Mouse (Mus musculus): ENCODE data around the gene Rgs7bp. TPM values are rescaled to one million over a fixed set of nuclear protein-coding genes. Genes with fewer than 3 reads are reported as not detected.

Gene Rgs7bp
- polyA plus RNA-seq, 1 experiment from 2014 or later, result not detected

GRCm38 (mm10) chr13:104963716-104964115 lies 91.0 kb downstream of the Rgs7bp start:
- in situ Hi-C loops (cut with MboI; ENCODE audit: low pct_unique_long_range_greater_than_20kb), result no loop called here
- no peak for TF ChIP-seq CTCF (IDR thresholded peaks at IDR 0.05)
- peaks cover 30% of the 10 kb centered on the region for H3K27me3 ChIP-seq
- CTCF ChIA-PET, result no interaction called here
- POLR2A ChIA-PET, result no interaction called here
- no peak for DNase-seq (ENCODE audit: low read depth, low spot score)
- no peak for ATAC-seq

DNA sequence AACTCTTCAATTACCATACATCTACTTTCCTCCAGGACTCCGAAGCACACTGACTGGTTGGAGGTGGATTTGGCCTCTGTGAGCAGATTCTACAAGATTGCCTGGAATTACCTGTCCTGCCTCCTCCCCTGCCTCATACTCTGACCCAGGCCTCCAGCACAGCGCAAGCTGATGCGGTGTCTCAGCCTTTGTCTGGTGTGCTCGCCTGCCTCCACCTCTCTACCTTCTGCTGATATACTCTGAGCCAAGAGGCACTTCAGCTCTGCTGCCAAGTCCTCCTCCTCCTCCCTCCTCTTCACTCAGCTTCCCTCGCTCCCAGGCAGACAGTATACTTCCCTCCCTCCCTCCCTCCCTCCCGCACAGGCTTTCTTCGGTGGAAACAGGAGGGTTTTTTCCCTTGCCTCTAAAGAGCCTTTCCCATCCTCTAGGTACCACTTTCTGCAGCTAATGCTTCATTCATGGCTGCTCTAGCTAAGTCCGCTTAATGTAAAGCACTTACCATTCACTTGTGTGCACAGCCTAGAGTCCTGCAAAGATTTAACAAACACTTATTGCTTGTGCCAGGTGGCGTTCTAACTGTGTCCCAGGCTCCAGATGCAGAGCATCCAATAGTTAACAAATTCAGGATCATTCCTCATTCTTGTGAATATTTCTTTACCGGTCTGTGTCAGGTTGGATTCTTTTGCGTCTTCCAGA lies 91.9 kb downstream of the Rgs7bp start:
- H3K27me3 ChIP-seq, result peaks cover 31% of the 10 kb centered on the region
- no peak for TF ChIP-seq CTCF (IDR thresholded peaks at IDR 0.05)
- ChIA-PET CTCF (no interaction called here), POLR2A (no interaction called here)
- DNase-seq (ENCODE audit: low read depth, low spot score), result no peak
- in situ Hi-C loops (cut with MboI; ENCODE audit: low pct_unique_long_range_greater_than_20kb), result no loop called here
- no peak for ATAC-seq

- CTCF ChIA-PET, result no interaction called here
- TF ChIP-seq CTCF (IDR thresholded peaks at IDR 0.05), result no peak
- POLR2A ChIA-PET, result no interaction called here
Measured at GRCm38 (mm10) chr13:104962166-104962565, 92.6 kb downstream of the Rgs7bp start.

DNA sequence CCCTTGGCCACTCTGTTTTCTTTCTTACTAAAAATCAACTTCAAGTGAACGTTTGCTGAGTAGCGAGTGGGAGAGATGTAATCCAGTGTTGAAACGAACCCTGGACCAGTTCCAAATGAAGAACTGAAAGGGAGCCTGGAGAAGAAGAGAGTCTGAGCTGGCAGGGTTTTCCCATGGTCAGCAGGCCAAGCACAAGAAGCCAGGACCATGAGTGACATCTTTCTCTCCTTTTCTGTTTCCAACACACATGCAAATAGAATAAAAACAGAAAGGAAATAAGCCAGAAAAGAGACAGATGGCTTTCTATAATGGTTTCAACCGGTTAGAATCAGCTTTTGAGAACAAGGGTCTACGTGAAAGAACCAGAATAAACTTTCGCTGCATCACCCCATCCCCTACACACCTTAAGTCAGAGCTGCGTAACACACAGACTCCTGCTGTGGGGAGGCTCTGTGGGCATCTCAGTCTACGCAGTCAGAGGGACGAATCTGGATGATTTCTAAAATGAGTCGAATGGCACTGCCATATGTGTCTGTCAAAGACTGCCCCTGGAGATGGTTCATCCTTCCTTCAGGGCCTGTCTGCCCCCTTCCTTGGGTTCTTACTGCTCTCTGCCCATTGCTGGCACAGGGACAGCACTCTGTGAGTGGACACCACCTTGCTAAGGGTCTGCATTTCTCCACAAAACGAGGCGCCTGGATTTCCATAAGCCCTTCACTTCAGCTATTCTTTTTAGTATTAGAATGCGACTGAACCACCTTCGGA lies 93.6 kb downstream of the Rgs7bp start:
- in situ Hi-C loops (cut with MboI; ENCODE audit: low pct_unique_long_range_greater_than_20kb), result no loop called here
- CTCF ChIA-PET, result interaction anchor here (0.6 kb wide), 1 partner anchor 13 kb away, joined by 3 read pairs; no protein-coding TSS in a partner anchor
- ATAC-seq (no peak), DNase-seq (ENCODE audit: low read depth, low spot score) (no peak)
- peaks cover 26% of the 10 kb centered on the region for H3K27me3 ChIP-seq
- POLR2A ChIA-PET, result no interaction called here
- TF ChIP-seq CTCF (IDR thresholded peaks at IDR 0.05), result no peak

More at GRCm38 (mm10) chr13:104962166-104962565, 92.6 kb downstream of the Rgs7bp start:
- H3K27me3 ChIP-seq, result peaks cover 32% of the 10 kb centered on the region
- DNase-seq (ENCODE audit: low read depth, low spot score) (no peak), ATAC-seq (no peak)
- in situ Hi-C loops (cut with MboI; ENCODE audit: low pct_unique_long_range_greater_than_20kb), result no loop called here

GRCm38 (mm10) chr13:104960206-104960928 lies 94.4 kb downstream of the Rgs7bp start:
- CTCF ChIA-PET, result interaction anchor here (0.6 kb wide), 1 partner anchor 12 kb away, joined by 3 read pairs; no protein-coding TSS in a partner anchor
- DNase-seq (ENCODE audit: low read depth, low spot score), result no peak
- POLR2A ChIA-PET, result no interaction called here
- no peak for ATAC-seq
- peaks cover 20% of the 10 kb centered on the region for H3K27me3 ChIP-seq
- in situ Hi-C loops (cut with MboI; ENCODE audit: low pct_unique_long_range_greater_than_20kb), result no loop called here
- TF ChIP-seq CTCF (IDR thresholded peaks at IDR 0.05), result no peak

- ChIA-PET POLR2A (no interaction called here), CTCF (no interaction called here)
- ATAC-seq (no peak), DNase-seq (ENCODE audit: low read depth, low spot score) (no peak)
- TF ChIP-seq CTCF (IDR thresholded peaks at IDR 0.05), result no peak
- H3K27me3 ChIP-seq, result peaks cover 23% of the 10 kb centered on the region
- in situ Hi-C loops (cut with MboI; ENCODE audit: low pct_unique_long_range_greater_than_20kb), result no loop called here
Measured at GRCm38 (mm10) chr13:104959733-104960132, 95.0 kb downstream of the Rgs7bp start.

- in situ Hi-C loops (cut with MboI; ENCODE audit: low pct_unique_long_range_greater_than_20kb), result loop anchor here (5.0 to 10.0 kb wide), 3 partner anchors 277 to 663 kb away; partner anchors contain the start of gene Adamts6
- CTCF ChIA-PET, result interaction anchor here (1.0 to 1.6 kb wide), 6 partner anchors 8 to 275 kb away, joined by 3 to 6 read pairs (median 4); no protein-coding TSS in a partner anchor
- DNase-seq (ENCODE audit: low read depth, low spot score), result peak; percentile 34
- POLR2A ChIA-PET, result no interaction called here
- H3K27me3 ChIP-seq, result peaks cover 53% of the 10 kb centered on the region
- peak; percentile 75 for TF ChIP-seq CTCF (IDR thresholded peaks at IDR 0.05)
- ATAC-seq, result peak; percentile 60
Measured at GRCm38 (mm10) chr13:104947958-104948357, 106.8 kb downstream of the Rgs7bp start.

- no peak for TF ChIP-seq CTCF (IDR thresholded peaks at IDR 0.05)
- in situ Hi-C loops (cut with MboI; ENCODE audit: low pct_unique_long_range_greater_than_20kb), result loop anchor here (5.0 to 10.0 kb wide), 3 partner anchors 128 to 656 kb away; partner anchors contain the start of gene Adamts6
- no peak for ATAC-seq
- no peak for DNase-seq (ENCODE audit: low read depth, low spot score)
- ChIA-PET CTCF (interaction anchor here (0.8 to 2.7 kb wide), 14 partner anchors 7 to 655 kb away, joined by 3 to 28 read pairs (median 6); partner anchors contain the start of gene Srek1ip1), POLR2A (no interaction called here)
- H3K27me3 ChIP-seq, result peaks cover 19% of the 10 kb centered on the region
Measured at GRCm38 (mm10) chr13:104940483-104940882, 114.2 kb downstream of the Rgs7bp start.

DNA sequence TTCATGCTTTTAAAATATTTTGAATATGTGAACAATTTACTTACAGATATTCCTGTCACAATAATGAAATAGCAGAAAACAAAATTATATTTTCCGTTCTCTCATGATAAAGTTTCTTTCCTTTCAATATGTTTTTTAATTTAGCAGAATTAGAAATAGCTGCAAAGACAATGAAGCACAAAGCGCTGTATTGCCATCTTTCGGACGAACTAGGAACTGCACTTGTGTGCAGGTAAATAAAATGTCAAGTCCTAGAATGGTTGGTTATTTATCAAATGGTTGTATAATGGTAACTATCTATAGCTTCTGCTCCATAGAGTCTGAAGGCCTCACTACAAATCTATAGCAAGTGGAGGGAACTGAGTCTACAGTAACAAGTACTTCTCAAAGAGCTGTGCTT lies 114.9 kb downstream of the Rgs7bp start:
- DNase-seq (ENCODE audit: low read depth, low spot score) (no peak), ATAC-seq (no peak)
- ChIA-PET POLR2A (no interaction called here), CTCF (interaction anchor here (0.8 to 2.7 kb wide), 17 partner anchors 8 to 654 kb away, joined by 3 to 28 read pairs (median 6); partner anchors contain the start of gene Srek1ip1)
- TF ChIP-seq CTCF (IDR thresholded peaks at IDR 0.05), result peak; percentile 79
- H3K27me3 ChIP-seq, result peaks cover 19% of the 10 kb centered on the region
- in situ Hi-C loops (cut with MboI; ENCODE audit: low pct_unique_long_range_greater_than_20kb), result loop anchor here (5.0 to 10.0 kb wide), 3 partner anchors 128 to 655 kb away; partner anchors contain the start of gene Adamts6

- ATAC-seq (no peak), DNase-seq (ENCODE audit: low read depth, low spot score) (no peak)
- H3K27me3 ChIP-seq, result peaks cover 15% of the 10 kb centered on the region
- POLR2A ChIA-PET, result no interaction called here
- CTCF ChIA-PET, result interaction anchor here (0.8 to 2.7 kb wide), 15 partner anchors 9 to 654 kb away, joined by 3 to 28 read pairs (median 6); partner anchors contain the start of gene Srek1ip1
- TF ChIP-seq CTCF (IDR thresholded peaks at IDR 0.05), result no peak
- in situ Hi-C loops (cut with MboI; ENCODE audit: low pct_unique_long_range_greater_than_20kb), result no loop called here
Measured at GRCm38 (mm10) chr13:104938966-104939593, 115.7 kb downstream of the Rgs7bp start.

Data from Patski (cell line).